Mouse (Mus musculus) midbrain, embryonic 14.5 days (tissue): Measurements from ENCODE around the gene Naa80. TPM values are rescaled to one million over a fixed set of nuclear protein-coding genes. Genes with fewer than 3 reads are reported as not detected.

Experiments used
- ATAC-seq: fragments of 200-750 bp; cut with Nextera tagmentation; 2 replicates; pipeline ENCODE4 v1.8.0; 2017; ENCODE audit warnings: moderate number of reproducible peaks, moderate library complexity; ENCODE audit not compliant: low FRiP score, low TSS enrichment
- DNase-seq: peaks from one replicate; pipeline ENCODE4 v3.0.0-alpha.2; 2015
- H3K27ac ChIP-seq: fragments of 300-500 bp; sonication (generic); replicated peaks from 2 replicates; pipeline ENCODE4 v1.5.1; 2014; ENCODE audit warnings: mild to moderate bottlenecking, low read depth, low read length, moderate library complexity
- H3K27me3 ChIP-seq: fragments of 300-500 bp; sonication (generic); 2 replicates; pipeline ENCODE4 v1.6.1; 2014; ENCODE audit warnings: low read length, control low read depth, mixed read lengths; ENCODE audit not compliant: control insufficient read depth, insufficient read depth
- H3K36me3 ChIP-seq: fragments of 300-500 bp; sonication (generic); 2 replicates; pipeline ENCODE4 v1.6.1; 2014; ENCODE audit warnings: low read length, control low read depth; ENCODE audit not compliant: control insufficient read depth, insufficient read depth
- H3K4me1 ChIP-seq: fragments of 300-500 bp; sonication (generic); 2 replicates; pipeline ENCODE4 v1.6.1; 2014; ENCODE audit warnings: mild to moderate bottlenecking, antibody characterized with exemption, low read length, control low read depth; ENCODE audit not compliant: control insufficient read depth, insufficient read depth
- H3K4me2 ChIP-seq: fragments of 300-500 bp; sonication (generic); 2 replicates; pipeline ENCODE4 v1.6.1; 2014; ENCODE audit warnings: mild to moderate bottlenecking, low read length, moderate library complexity
- H3K4me3 ChIP-seq: fragments of 300-500 bp; sonication (generic); replicated peaks from 2 replicates; pipeline ENCODE4 v1.5.1; 2014; ENCODE audit warnings: low read depth, low read length
- H3K9ac ChIP-seq: fragments of 300-500 bp; sonication (generic); replicated peaks from 2 replicates; pipeline ENCODE4 v1.6.1; 2014; ENCODE audit warnings: mild to moderate bottlenecking, low read length, moderate library complexity
- H3K9me3 ChIP-seq: fragments of 300-500 bp; sonication (generic); 2 replicates; pipeline ENCODE4 v1.6.1; 2016; ENCODE audit warnings: low read length, control low read depth, mixed read lengths; ENCODE audit not compliant: control insufficient read depth
- WGBS: fragments of 180-500 bp; shearing (Covaris S2); extraction: QIAGEN DNeasy Blood & Tissue Kit; methylation state at CpG from one replicate; pipeline ENCODE4 v1.1.7; 2014; 5-methylcytosine and 5-hydroxymethylcytosine counted together
- polyA plus RNA-seq: library from polyadenylated mRNA; unstranded; fragments of >200 nt; fragmentation: Nextera tagmentation; extraction: Ambion mirVana; gene quantifications from 2 replicates; pipeline ENCODE4 v1.2.1, GENCODE M21; 2014

Naa80 gene
- polyA plus RNA-seq: 14.1 and 18.2 TPM in 2 replicates

GRCm38 (mm10) chr9:107578587-107578986, at the start of gene Naa80:
TSS of gene Naa80 (plus strand) at chr9:107578887.
- no peak within 1 kb of the TSS for H3K4me3 ChIP-seq
- no peak within 1 kb of the TSS for H3K27ac ChIP-seq
- H3K4me2 ChIP-seq: no peak within 1 kb of the TSS; the same call in 1 of the 2 replicates
- 75% methylated on average over 3 of the region's 3 CpGs for WGBS
- DNase-seq (no peak), ATAC-seq (no peak)
- H3K4me1 ChIP-seq: peaks cover 20% of the 10 kb centered on the region
- no peak within 1 kb of the TSS for H3K9ac ChIP-seq
- H3K9me3 ChIP-seq: no peaks in the 10 kb centered on the region
- H3K36me3 ChIP-seq: peaks cover 15% of the 10 kb centered on the region
- H3K27me3 ChIP-seq: no peaks in the 10 kb centered on the region

DNA sequence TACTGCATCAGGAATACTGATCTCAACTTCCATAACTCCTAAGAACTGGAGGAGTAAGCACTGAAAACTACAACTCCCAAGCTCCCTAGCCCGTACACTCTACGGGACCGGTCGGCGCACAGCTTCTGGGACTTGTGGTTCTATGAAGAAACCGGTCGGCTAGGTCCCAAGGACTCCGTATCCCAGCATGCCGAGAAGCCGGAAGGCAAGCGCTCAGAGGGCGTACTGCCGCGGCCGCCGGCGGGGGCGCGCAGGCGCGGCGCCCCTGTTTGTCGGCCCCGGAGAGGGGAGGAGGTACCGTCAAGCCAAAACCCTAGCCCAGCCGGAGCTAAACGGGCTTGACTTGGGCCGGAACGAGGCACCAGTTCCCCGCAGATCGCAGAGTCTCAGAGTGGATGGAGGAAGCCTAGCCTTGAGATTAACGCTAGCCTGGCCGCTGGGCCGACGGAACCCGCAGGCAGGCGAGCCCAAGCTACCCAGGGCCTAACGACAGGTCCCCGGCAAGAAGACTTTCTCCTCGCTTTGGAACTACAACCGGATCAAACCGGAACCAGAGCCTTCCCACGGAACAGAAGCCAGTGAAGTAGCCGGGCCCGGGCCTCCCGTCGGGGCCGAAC, 44.8 kb upstream of the Naa80 start, which contains the start of gene Tmem115:
Gene Tmem115, plus strand, starts transcription at position 155 of the 617 bp plus-strand sequence.
- DNase-seq (peak; percentile 98), ATAC-seq (peak; percentile 97)
- under 1% methylated on average over 48 of the region's 48 CpGs for WGBS
- Histone ChIP-seq H3K27me3 (no peaks in the 10 kb centered on the region), H3K36me3 (peaks cover 24% of the 10 kb centered on the region), H3K9ac (peak within 1 kb of the TSS; percentile 86), H3K9me3 (no peaks in the 10 kb centered on the region), H3K4me1 (peaks cover 25% of the 10 kb centered on the region), H3K4me2 (peak within 1 kb of the TSS; percentile 98), H3K27ac (peak within 1 kb of the TSS; percentile 60), H3K4me3 (peak within 1 kb of the TSS; percentile 73)

DNA sequence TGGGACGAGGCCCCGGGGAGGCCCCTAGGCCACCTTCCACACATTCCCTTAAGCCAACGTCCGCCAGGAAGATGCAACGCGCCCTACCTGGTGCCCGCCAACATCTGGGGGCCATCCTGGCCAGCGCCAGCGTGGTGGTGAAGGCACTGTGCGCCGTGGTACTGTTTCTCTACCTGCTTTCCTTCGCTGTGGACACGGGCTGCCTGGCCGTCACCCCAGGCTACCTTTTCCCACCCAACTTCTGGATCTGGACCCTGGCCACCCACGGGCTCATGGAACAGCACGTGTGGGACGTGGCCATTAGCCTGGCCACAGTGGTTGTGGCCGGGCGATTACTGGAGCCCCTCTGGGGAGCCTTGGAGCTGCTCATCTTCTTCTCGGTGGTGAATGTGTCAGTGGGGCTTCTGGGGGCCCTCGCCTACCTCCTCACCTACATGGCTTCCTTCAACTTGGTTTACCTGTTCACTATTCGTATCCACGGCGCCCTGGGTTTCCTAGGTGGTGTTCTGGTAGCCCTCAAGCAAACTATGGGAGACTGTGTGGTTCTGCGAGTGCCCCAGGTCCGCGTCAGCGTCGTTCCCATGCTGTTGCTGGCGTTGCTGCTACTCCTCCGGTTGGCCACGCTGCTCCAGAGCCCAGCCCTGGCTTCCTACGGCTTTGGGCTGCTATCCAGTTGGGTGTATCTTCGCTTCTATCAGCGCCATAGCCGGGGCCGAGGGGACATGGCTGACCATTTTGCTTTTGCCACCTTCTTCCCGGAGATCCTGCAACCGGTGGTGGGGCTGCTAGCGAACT, 44.1 kb upstream of the Naa80 start:
- Histone ChIP-seq H3K9ac (peak overlapping the region; percentile 86), H3K4me2 (peak overlapping the region; percentile 98), H3K9me3 (no peaks in the 10 kb centered on the region), H3K4me1 (peaks cover 25% of the 10 kb centered on the region), H3K36me3 (peaks cover 31% of the 10 kb centered on the region), H3K27me3 (no peaks in the 10 kb centered on the region), H3K27ac (peak overlapping the region; percentile 60), H3K4me3 (peak overlapping the region; percentile 73)
- peak; percentile 21 for ATAC-seq
- DNase-seq: no peak
- under 1% methylated on average over 40 of the region's 40 CpGs for WGBS

- H3K27me3 ChIP-seq: no peaks in the 10 kb centered on the region
- no peak overlapping the region; the same call in 1 of the 2 replicates for H3K4me3 ChIP-seq
- 96% methylated on average over 7 of the region's 7 CpGs for WGBS
- H3K36me3 ChIP-seq: peaks cover 37% of the 10 kb centered on the region
- no peaks in the 10 kb centered on the region for H3K9me3 ChIP-seq
- DNase-seq: no peak
- no peak overlapping the region for H3K4me2 ChIP-seq
- H3K9ac ChIP-seq: no peak overlapping the region
- ATAC-seq: no peak
- H3K4me1 ChIP-seq: peaks cover 39% of the 10 kb centered on the region
- no peak overlapping the region for H3K27ac ChIP-seq
These were observed 40.5 kb upstream of the Naa80 start for GRCm38 (mm10) chr9:107538231-107538630.

GRCm38 (mm10) chr9:107538711-107539110, 40.0 kb upstream of the Naa80 start:
- Histone ChIP-seq H3K9ac (no peak overlapping the region), H3K4me2 (no peak overlapping the region), H3K9me3 (no peaks in the 10 kb centered on the region), H3K27ac (no peak overlapping the region), H3K36me3 (peaks cover 41% of the 10 kb centered on the region), H3K4me1 (peaks cover 39% of the 10 kb centered on the region), H3K4me3 (no peak overlapping the region; the same call in 1 of the 2 replicates), H3K27me3 (no peaks in the 10 kb centered on the region)
- ATAC-seq (no peak), DNase-seq (no peak)
- 93% methylated on average over 3 of the region's 3 CpGs for WGBS

- Histone ChIP-seq H3K27me3 (no peaks in the 10 kb centered on the region), H3K9ac (no peak overlapping the region), H3K27ac (no peak overlapping the region), H3K9me3 (no peaks in the 10 kb centered on the region), H3K36me3 (peaks cover 51% of the 10 kb centered on the region), H3K4me1 (peaks cover 38% of the 10 kb centered on the region), H3K4me2 (no peak overlapping the region), H3K4me3 (no peak overlapping the region)
- WGBS: 92% methylated on average over 8 of the region's 8 CpGs
- DNase-seq (no peak), ATAC-seq (no peak)
These were observed 38.7 kb upstream of the Naa80 start for GRCm38 (mm10) chr9:107539940-107540339.

DNA sequence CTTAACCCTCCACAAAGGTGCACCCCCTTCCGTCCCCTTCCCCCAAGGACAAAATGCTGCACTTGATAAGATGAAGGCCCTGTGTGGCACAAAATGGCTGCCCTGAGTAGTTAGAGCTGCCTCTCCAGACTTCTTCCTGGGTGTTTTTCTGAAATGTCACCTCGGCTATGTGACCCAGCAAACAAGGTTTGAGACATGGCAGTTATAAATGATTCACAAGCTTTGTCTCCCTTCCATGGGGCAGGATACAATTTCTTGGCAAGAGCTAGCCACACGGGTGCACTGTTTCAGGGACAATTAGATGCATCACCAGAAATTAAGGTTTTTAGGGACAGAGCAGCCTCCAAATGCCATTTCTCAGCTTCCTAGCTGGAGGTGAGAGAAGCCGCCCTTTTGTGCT, 38.3 kb upstream of the Naa80 start:
- peaks cover 33% of the 10 kb centered on the region for H3K4me1 ChIP-seq
- peaks cover 56% of the 10 kb centered on the region for H3K36me3 ChIP-seq
- no peak overlapping the region; the same call in 1 of the 2 replicates for H3K4me3 ChIP-seq
- WGBS: 77% methylated on average over 4 of the region's 4 CpGs
- H3K27ac ChIP-seq: no peak overlapping the region
- H3K9me3 ChIP-seq: no peaks in the 10 kb centered on the region
- no peak overlapping the region; the same call in 1 of the 2 replicates for H3K9ac ChIP-seq
- no peaks in the 10 kb centered on the region for H3K27me3 ChIP-seq
- peak overlapping the region; percentile 92; the same call in 1 of the 2 replicates for H3K4me2 ChIP-seq
- ATAC-seq (no peak), DNase-seq (no peak)

- no peak for ATAC-seq
- no peaks in the 10 kb centered on the region for H3K9me3 ChIP-seq
- H3K9ac ChIP-seq: peak overlapping the region; percentile 59
- no peak overlapping the region for H3K27ac ChIP-seq
- peak overlapping the region; percentile 92 for H3K4me2 ChIP-seq
- peak overlapping the region; percentile 63 for H3K4me3 ChIP-seq
- peaks cover 27% of the 10 kb centered on the region for H3K4me1 ChIP-seq
- H3K36me3 ChIP-seq: peaks cover 56% of the 10 kb centered on the region
- WGBS: 43% methylated on average over 10 of the region's 10 CpGs
- no peaks in the 10 kb centered on the region for H3K27me3 ChIP-seq
- DNase-seq: no peak
These were observed 37.7 kb upstream of the Naa80 start for GRCm38 (mm10) chr9:107541005-107541404.
